In genomic region chr10:96107825-96108224, GRCm38 (mm10) we compare ENCODE assay signal across 42 mouse cellular contexts. TPM values are rescaled to one million over a fixed set of nuclear protein-coding genes. Genes with fewer than 3 reads are reported as not detected.
A peak's percentile ranks its signal among the peaks of the same experiment; 100 is the strongest.
DNase-seq lines count a peak whose midpoint lies in the region; ATAC-seq and TF ChIP-seq lines count a peak whose summit lies in the region.
"Had no signal": no experiment of that assay in that cellular context is flagged by ENCODE, and none has a peak within 500 bp of the region (broad histone marks: within the 10 kb centered on the region; RNA-seq: fewer than 3 reads in every experiment).

No protein-coding gene starts in this region.

- H3K4me3 ChIP-seq in liver, embryonic 16.5 days (ENCODE audit: low read depth, low read length): no peak overlapping the region
- H3K4me3 ChIP-seq in midbrain, postnatal 0 days (ENCODE audit: low read depth, low read length): no peak overlapping the region
- H3K4me3 ChIP-seq: embryonic facial prominence, embryonic 13.5 days; erythroblast, embryonic 14.5 days; gastrocnemius, adult 2 months; hindbrain, embryonic 10.5 days; hindbrain, embryonic 15.5 days; megakaryocyte, embryonic 14.5 days; midbrain, embryonic 12.5 days had no signal

- no peaks in the 10 kb centered on the region; the same call in 1 of the 2 replicates for H3K4me1 ChIP-seq in liver, embryonic 16.5 days (ENCODE audit: control insufficient read depth, low read depth, low read length)
- H3K4me1 ChIP-seq in midbrain, postnatal 0 days (ENCODE audit: insufficient read depth, low read length): no peaks in the 10 kb centered on the region
- H3K4me1 ChIP-seq: embryonic facial prominence, embryonic 13.5 days; hindbrain, embryonic 10.5 days; hindbrain, embryonic 15.5 days; midbrain, embryonic 12.5 days had no signal

- no peaks in the 10 kb centered on the region for H3K36me3 ChIP-seq in liver, embryonic 16.5 days (ENCODE audit: control insufficient read depth, insufficient read depth)
- H3K36me3 ChIP-seq in midbrain, postnatal 0 days (ENCODE audit: insufficient read depth, low read length): no peaks in the 10 kb centered on the region
- H3K36me3 ChIP-seq: embryonic facial prominence, embryonic 13.5 days; G1E; hindbrain, embryonic 10.5 days; hindbrain, embryonic 15.5 days; midbrain, embryonic 12.5 days had no signal

- 0 out of 2 replicates have a peak, but pooled peaks have one; percentile 45 for ATAC-seq in liver, embryonic 16.5 days (ENCODE audit: low read depth)
- peak; percentile 33; the same call in 1 of the 2 replicates for ATAC-seq in megakaryocyte, adult 5-6 weeks (ENCODE audit: poor library complexity, severe bottlenecking)
- no peak for ATAC-seq in midbrain, postnatal 0 days (ENCODE audit: low FRiP score)
- ATAC-seq: forebrain, embryonic 16.5 days; inflammation-experienced regulatory T-cells, adult 6 months; Patski had no signal

- H3K27me3 ChIP-seq in liver, embryonic 16.5 days (ENCODE audit: control insufficient read depth, insufficient read depth, low read depth, low read length): no peaks in the 10 kb centered on the region
- H3K27me3 ChIP-seq in midbrain, postnatal 0 days (ENCODE audit: insufficient read depth, low read length): no peaks in the 10 kb centered on the region
- H3K27me3 ChIP-seq: embryonic facial prominence, embryonic 13.5 days; hindbrain, embryonic 15.5 days; megakaryocyte, embryonic 14.5 days; midbrain, embryonic 12.5 days; Patski had no signal

- no peak for TF ChIP-seq CTCF in midbrain, postnatal 0 days (IDR thresholded peaks at IDR 0.05)

- H3K9me3 ChIP-seq in liver, embryonic 16.5 days (replicated peaks; ENCODE audit: control insufficient read depth, low read length): no peaks in the 10 kb centered on the region
- H3K9me3 ChIP-seq in midbrain, postnatal 0 days (ENCODE audit: low read length): no peaks in the 10 kb centered on the region
- H3K9me3 ChIP-seq: G1E; hindbrain, embryonic 10.5 days; hindbrain, embryonic 15.5 days; midbrain, embryonic 12.5 days had no signal

- H3K9ac ChIP-seq in liver, embryonic 16.5 days (ENCODE audit: low read depth, low read length): no peak overlapping the region
- no peak overlapping the region for H3K9ac ChIP-seq in midbrain, postnatal 0 days (replicated peaks; ENCODE audit: low read length, poor library complexity, severe bottlenecking)
- H3K9ac ChIP-seq: embryonic facial prominence, embryonic 13.5 days; hindbrain, embryonic 15.5 days; midbrain, embryonic 12.5 days had no signal

- WGBS in liver, embryonic 16.5 days (ENCODE audit: insufficient replicate concordance): 41% methylated on average over 1 of the region's 1 CpGs
- WGBS in midbrain, postnatal 0 days: 72% methylated on average over 1 of the region's 1 CpGs

- no peak overlapping the region for H3K27ac ChIP-seq in liver, embryonic 16.5 days (ENCODE audit: low read length)
- H3K27ac ChIP-seq in midbrain, postnatal 0 days (ENCODE audit: low read depth, low read length): no peak overlapping the region
- H3K27ac ChIP-seq: embryonic facial prominence, embryonic 13.5 days; gastrocnemius, adult 2 months; hindbrain, embryonic 10.5 days; hindbrain, embryonic 15.5 days; midbrain, embryonic 12.5 days had no signal

- H3K4me2 ChIP-seq in liver, embryonic 16.5 days (ENCODE audit: low read depth, low read length): no peak overlapping the region
- H3K4me2 ChIP-seq in midbrain, postnatal 0 days (ENCODE audit: low read depth, low read length, poor library complexity, severe bottlenecking): no peak overlapping the region
- H3K4me2 ChIP-seq: embryonic facial prominence, embryonic 13.5 days; hindbrain, embryonic 15.5 days; midbrain, embryonic 12.5 days had no signal

- DNase-seq in liver: no peak
- DNase-seq in 416B (ENCODE audit: low read depth): peak; percentile 65
- peak; percentile 9 for DNase-seq in gonadal fat pad, adult 2 months (ENCODE audit: low read depth)
- no peak for DNase-seq in midbrain, postnatal 0 days (ENCODE audit: low spot score)
- no peak for DNase-seq in ovary, postnatal 14 days (ENCODE audit: low spot score)
- DNase-seq: adrenal gland, postnatal 14 days; cerebellum, adult 11 months; cerebellum, adult 9-10 months; embryo, embryonic 11 days; gastrocnemius, adult 2 months; gastrocnemius, postnatal 36 days; heart, postnatal 14 days; kidney, postnatal 14 days; left cerebral cortex, postnatal 4 days; lung, adult 18-20 months; retina, postnatal 1 day; right cerebral cortex, postnatal 14 days; thymus, postnatal 14 days had no signal

RNA-seq across cellular contexts. Expression of gene Gm5426, which starts 28.6 kb away (rescaled TPM):
- polyA plus RNA-seq in liver, embryonic 16.5 days (2015; fragmentation: Nextera tagmentation; extraction: Ambion mirVana): not detected in 2 replicates
- polyA plus RNA-seq in gonadal fat pad, adult 2 months (2012; rRNA removed): not detected in 2 replicates
- not detected in 2 replicates for total RNA-seq in megakaryocyte, adult 5-6 weeks (2015)
- not detected in 2 replicates for total RNA-seq in megakaryocyte, adult 5-6 weeks (2017)
- not detected in 2 replicates for total RNA-seq in midbrain, postnatal 0 days (2014; rRNA removed)
- polyA plus RNA-seq in midbrain, postnatal 0 days (2015; fragmentation: Nextera tagmentation; extraction: Ambion mirVana): not detected in 2 replicates
- total RNA-seq: adrenal gland, postnatal 14 days; G1E; gastrocnemius, adult 2 months; gastrocnemius, postnatal 36 days; heart, adult 8-10 months; heart, postnatal 14 days; layer of hippocampus, adult 18-20 months; layer of hippocampus, postnatal 10 days; left cerebral cortex, adult 18-20 months; left cerebral cortex, postnatal 4 days had no signal
- polyA plus RNA-seq: embryonic facial prominence, embryonic 13.5 days; erythroblast, embryonic 14.5 days; forebrain, embryonic 11.5 days; forebrain, embryonic 16.5 days; G1E; heart, embryonic 14.5 days; hindbrain, embryonic 10.5 days; hindbrain, embryonic 15.5 days; kidney, embryonic 14.5 days; limb, embryonic 14.5 days; midbrain, embryonic 12.5 days; neural tube, embryonic 14.5 days; Patski; small intestine, adult 2 months; stomach, embryonic 16.5 days; urinary bladder, adult 2 months had no signal

Comparison
In these comparisons a context has a peak if more than half of its experiments do, and no peak if none do; other contexts are left out.
1. DNase-seq: peak in 416B (single experiment) and gonadal fat pad, adult 2 months (single experiment); none in liver (single experiment), midbrain, postnatal 0 days (single experiment) and ovary, postnatal 14 days (single experiment).